Mouse (Mus musculus) stomach, embryonic 16.5 days (tissue): Measurements from ENCODE around the gene Hmcn1. TPM values are rescaled to one million over a fixed set of nuclear protein-coding genes. Genes with fewer than 3 reads are reported as not detected.

Experiments used
- ATAC-seq: fragments of 200-750 bp; cut with Nextera tagmentation; 2 replicates; pipeline ENCODE4 v1.8.0; 2017; ENCODE audit warnings: moderate number of reproducible peaks, moderate TSS enrichment; ENCODE audit not compliant: insufficient read depth, low FRiP score
- H3K27ac ChIP-seq: fragments of 300-500 bp; sonication (generic); 2 replicates; pipeline ENCODE4 v1.5.1; 2014; ENCODE audit warnings: low read length
- H3K27me3 ChIP-seq: fragments of 300-500 bp; sonication (generic); 2 replicates; pipeline ENCODE4 v1.6.1; 2014; ENCODE audit warnings: low read length, control low read depth, mixed read lengths; ENCODE audit not compliant: control insufficient read depth, insufficient read depth
- H3K36me3 ChIP-seq: fragments of 300-500 bp; sonication (generic); 2 replicates; pipeline ENCODE4 v1.6.1; 2014; ENCODE audit warnings: low read length; ENCODE audit not compliant: control insufficient read depth, insufficient read depth
- H3K4me1 ChIP-seq: fragments of 300-500 bp; sonication (generic); 2 replicates; pipeline ENCODE4 v1.6.1; 2014; ENCODE audit warnings: low read length, control low read depth, mixed read lengths; ENCODE audit not compliant: control insufficient read depth, insufficient read depth
- H3K4me2 ChIP-seq: fragments of 300-500 bp; sonication (generic); 2 replicates; pipeline ENCODE4 v1.6.1; 2014; ENCODE audit warnings: low read depth, low read length, mixed read lengths
- H3K4me3 ChIP-seq: fragments of 300-500 bp; sonication (generic); replicated peaks from 2 replicates; pipeline ENCODE4 v1.5.1; 2014; ENCODE audit warnings: mild to moderate bottlenecking, low read length
- H3K9ac ChIP-seq: fragments of 300-500 bp; sonication (generic); 2 replicates; pipeline ENCODE4 v1.6.1; 2014; ENCODE audit warnings: low read length
- H3K9me3 ChIP-seq: fragments of 300-500 bp; sonication (generic); replicated peaks from 2 replicates; pipeline ENCODE4 v1.6.1; 2016; ENCODE audit warnings: low read length, control low read depth; ENCODE audit not compliant: control insufficient read depth
- WGBS: fragments of 180-500 bp; shearing (Covaris S2); extraction: QIAGEN DNeasy Blood & Tissue Kit; methylation state at CpG from one replicate; pipeline ENCODE4 v1.1.7; 2014; 5-methylcytosine and 5-hydroxymethylcytosine counted together
- polyA plus RNA-seq: library from polyadenylated mRNA; unstranded; fragments of >200 nt; fragmentation: Nextera tagmentation; extraction: Ambion mirVana; gene quantifications from 2 replicates; pipeline ENCODE4 v1.2.1, GENCODE M21; 2015

Hmcn1 gene
- polyA plus RNA-seq, 1 experiment from 2014 or later = 13.6 TPM

- no peaks in the 10 kb centered on the region for H3K27me3 ChIP-seq
- WGBS = 39% methylated on average over 6 of the region's 6 CpGs
- no peak for ATAC-seq
Observed at GRCm38 (mm10) chr1:150920276-150920675, 73.0 kb downstream of the Hmcn1 start.

GRCm38 (mm10) chr1:150914936-150915335 is 78.3 kb downstream of the Hmcn1 start:
- Histone ChIP-seq H3K27me3 (no peaks in the 10 kb centered on the region), H3K27ac (no peak overlapping the region), H3K4me2 (no peak overlapping the region), H3K4me1 (peaks cover 7% of the 10 kb centered on the region), H3K9me3 (no peaks in the 10 kb centered on the region), H3K4me3 (no peak overlapping the region), H3K36me3 (no peaks in the 10 kb centered on the region), H3K9ac (no peak overlapping the region)
- WGBS = 57% methylated on average over 2 of the region's 2 CpGs
- ATAC-seq = no peak

More at GRCm38 (mm10) chr1:150920276-150920675, 73.0 kb downstream of the Hmcn1 start:
- no peaks in the 10 kb centered on the region; the same call in 1 of the 2 replicates for H3K4me1 ChIP-seq
- no peak overlapping the region for H3K4me3 ChIP-seq
- H3K4me2 ChIP-seq = no peak overlapping the region
- H3K36me3 ChIP-seq = no peaks in the 10 kb centered on the region
- no peaks in the 10 kb centered on the region for H3K9me3 ChIP-seq
- H3K27ac ChIP-seq = no peak overlapping the region
- no peak overlapping the region for H3K9ac ChIP-seq

GRCm38 (mm10) chr1:150913586-150914136 is 79.6 kb downstream of the Hmcn1 start:
- WGBS = 73% methylated on average over 5 of the region's 5 CpGs

DNA sequence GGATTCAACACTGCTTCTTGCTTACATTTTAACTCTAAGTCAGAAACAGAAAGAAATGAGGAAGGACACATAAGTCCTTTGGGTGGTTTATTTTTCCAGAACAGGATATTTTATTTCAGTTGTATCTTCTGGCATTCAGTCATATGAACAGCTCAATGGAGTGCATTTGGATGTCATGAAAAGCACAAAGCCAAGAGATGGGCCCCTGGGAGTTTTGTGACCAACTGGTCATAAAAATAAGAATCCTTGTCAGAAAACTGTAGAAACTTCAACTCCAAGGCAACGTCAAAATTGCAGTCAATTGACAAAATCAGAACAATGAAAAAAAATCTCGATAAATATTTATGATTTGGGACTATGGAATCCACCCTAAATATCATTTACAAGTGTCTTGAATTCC is 83.6 kb downstream of the Hmcn1 start:
- Histone ChIP-seq H3K36me3 (no peaks in the 10 kb centered on the region), H3K4me3 (no peak overlapping the region), H3K9me3 (no peaks in the 10 kb centered on the region), H3K27me3 (no peaks in the 10 kb centered on the region), H3K27ac (no peak overlapping the region), H3K4me2 (no peak overlapping the region), H3K9ac (no peak overlapping the region), H3K4me1 (peaks cover under 1% of the 10 kb centered on the region; the same call in 1 of the 2 replicates)
- 76% methylated on average over 2 of the region's 2 CpGs for WGBS
- ATAC-seq = no peak

More at GRCm38 (mm10) chr1:150913586-150914136, 79.6 kb downstream of the Hmcn1 start:
- Histone ChIP-seq H3K36me3 (no peaks in the 10 kb centered on the region), H3K27ac (no peak overlapping the region), H3K9me3 (no peaks in the 10 kb centered on the region), H3K4me3 (no peak overlapping the region), H3K9ac (no peak overlapping the region), H3K4me2 (no peak overlapping the region), H3K4me1 (peaks cover 7% of the 10 kb centered on the region), H3K27me3 (no peaks in the 10 kb centered on the region)
- ATAC-seq = no peak

DNA sequence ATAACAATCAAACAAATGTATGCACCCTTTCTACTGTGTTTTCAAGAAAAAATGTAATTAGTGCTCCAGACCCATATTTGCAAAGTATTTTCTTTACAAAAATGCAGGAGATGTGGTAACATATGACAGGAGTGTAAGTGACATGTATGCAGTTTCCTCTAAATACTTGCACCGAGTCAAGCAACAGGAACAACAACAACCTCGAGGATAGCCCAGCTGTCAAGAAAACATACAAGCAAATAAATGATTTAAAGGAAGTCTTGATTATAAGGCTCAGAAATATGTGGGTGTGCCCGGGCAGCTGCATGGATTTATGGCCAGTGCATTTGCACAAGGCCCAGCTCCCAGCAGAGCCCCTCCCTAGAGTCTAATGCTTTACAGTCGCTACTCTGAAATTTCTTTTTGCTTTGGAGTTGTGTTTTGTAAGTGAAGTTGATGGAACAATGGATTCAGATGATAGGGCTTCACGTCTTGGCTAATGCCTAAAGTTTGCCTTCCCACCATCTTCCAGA is 99.5 kb downstream of the Hmcn1 start:
- H3K27ac ChIP-seq = no peak overlapping the region
- no peak overlapping the region for H3K4me3 ChIP-seq
- H3K4me1 ChIP-seq = 0 out of 2 replicates have a peak, but pooled peaks cover 3% of the 10 kb centered on the region
- no peak for ATAC-seq
- WGBS = 51% methylated on average over 5 of the region's 5 CpGs
- H3K9ac ChIP-seq = no peak overlapping the region
- no peaks in the 10 kb centered on the region for H3K36me3 ChIP-seq
- H3K27me3 ChIP-seq = no peaks in the 10 kb centered on the region
- H3K9me3 ChIP-seq = no peaks in the 10 kb centered on the region
- H3K4me2 ChIP-seq = no peak overlapping the region

DNA sequence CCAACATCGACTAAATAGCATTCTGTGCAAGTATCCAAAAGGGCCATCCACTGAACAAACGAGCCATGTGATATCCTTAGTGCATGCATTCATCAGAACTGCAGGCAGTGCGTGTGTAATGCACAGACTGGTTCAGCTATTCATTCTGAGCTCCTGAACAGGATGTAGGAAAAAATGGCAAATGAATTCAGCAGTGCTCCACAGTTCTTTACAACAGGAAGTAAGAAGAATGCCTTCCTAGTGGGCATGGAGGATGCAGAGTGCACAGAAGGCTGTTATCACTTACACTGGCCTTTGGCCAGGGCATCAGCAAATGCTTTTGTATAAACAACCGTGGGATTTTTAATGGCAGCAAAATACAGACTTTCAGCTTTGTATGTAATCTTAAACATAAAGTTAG is 103.2 kb downstream of the Hmcn1 start:
- no peak overlapping the region for H3K4me3 ChIP-seq
- H3K27me3 ChIP-seq = no peaks in the 10 kb centered on the region
- no peaks in the 10 kb centered on the region for H3K4me1 ChIP-seq
- no peaks in the 10 kb centered on the region for H3K36me3 ChIP-seq
- no peaks in the 10 kb centered on the region for H3K9me3 ChIP-seq
- H3K27ac ChIP-seq = no peak overlapping the region
- 62% methylated on average over 4 of the region's 4 CpGs for WGBS
- H3K4me2 ChIP-seq = no peak overlapping the region
- no peak for ATAC-seq
- no peak overlapping the region for H3K9ac ChIP-seq

GRCm38 (mm10) chr1:150886267-150886666 is 107.0 kb downstream of the Hmcn1 start:
- Histone ChIP-seq H3K9ac (no peak overlapping the region), H3K4me3 (no peak overlapping the region)
- WGBS = 50% methylated on average over 1 of the region's 1 CpGs

DNA sequence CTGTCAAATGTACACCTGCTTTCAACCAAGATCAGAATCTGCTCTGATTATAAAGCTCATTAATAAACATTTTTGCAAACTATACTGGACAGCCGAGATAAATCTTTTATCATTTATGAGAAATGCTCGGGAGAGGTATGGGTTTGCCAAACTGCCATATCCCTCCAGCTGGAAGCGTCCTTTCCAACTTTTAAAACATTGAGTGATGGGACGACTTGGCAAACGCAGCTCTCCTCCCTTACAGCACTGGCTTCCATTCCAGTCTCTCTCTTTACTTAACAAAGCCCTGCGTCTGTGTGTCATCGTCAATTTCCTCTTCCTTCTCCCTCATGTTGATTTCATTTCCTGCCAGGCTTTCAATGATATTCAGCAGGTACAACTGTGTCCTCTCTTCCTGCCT is 114.8 kb downstream of the Hmcn1 start:
- 0 out of 2 replicates have a peak, but pooled peaks have one; percentile 29 for ATAC-seq
- H3K4me3 ChIP-seq = no peak overlapping the region
- peak overlapping the region; percentile 24; the same call in 1 of the 2 replicates for H3K4me2 ChIP-seq
- H3K9ac ChIP-seq = no peak overlapping the region
- peaks cover 18% of the 10 kb centered on the region for H3K4me1 ChIP-seq
- 22% methylated on average over 7 of the region's 7 CpGs for WGBS
- peak overlapping the region; percentile 67 for H3K27ac ChIP-seq
- H3K36me3 ChIP-seq = no peaks in the 10 kb centered on the region
- H3K27me3 ChIP-seq = no peaks in the 10 kb centered on the region
- H3K9me3 ChIP-seq = no peaks in the 10 kb centered on the region

More at GRCm38 (mm10) chr1:150886267-150886666, 107.0 kb downstream of the Hmcn1 start:
- no peaks in the 10 kb centered on the region for H3K9me3 ChIP-seq
- ATAC-seq = no peak
- no peaks in the 10 kb centered on the region for H3K4me1 ChIP-seq
- no peaks in the 10 kb centered on the region for H3K36me3 ChIP-seq
- no peaks in the 10 kb centered on the region for H3K27me3 ChIP-seq
- H3K27ac ChIP-seq = no peak overlapping the region
- H3K4me2 ChIP-seq = no peak overlapping the region

DNA sequence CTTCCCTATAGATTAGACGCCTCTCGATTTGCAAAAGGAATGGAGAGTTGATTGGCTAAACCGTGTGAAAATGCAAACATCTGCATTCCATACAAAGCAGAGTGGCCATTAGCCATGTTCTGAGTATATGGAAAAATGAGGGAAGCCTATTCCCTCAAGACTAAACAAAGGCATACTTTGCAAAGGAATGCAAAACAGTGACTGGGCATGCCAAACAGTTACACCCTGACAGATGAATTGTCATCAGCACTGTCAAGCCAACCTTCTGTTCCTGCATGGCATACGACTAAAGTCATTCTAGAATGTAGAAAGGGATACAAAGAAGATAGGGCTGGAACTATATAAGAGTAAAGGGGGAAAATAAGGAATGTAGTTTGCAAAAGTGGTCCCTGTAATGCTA is 115.3 kb downstream of the Hmcn1 start:
- peak; percentile 37; the same call in 1 of the 2 replicates for ATAC-seq
- H3K4me3 ChIP-seq = no peak overlapping the region
- H3K4me1 ChIP-seq = peaks cover 23% of the 10 kb centered on the region
- H3K36me3 ChIP-seq = no peaks in the 10 kb centered on the region
- no peak overlapping the region for H3K9ac ChIP-seq
- no peaks in the 10 kb centered on the region for H3K27me3 ChIP-seq
- 25% methylated on average over 4 of the region's 4 CpGs for WGBS
- no peaks in the 10 kb centered on the region for H3K9me3 ChIP-seq
- H3K27ac ChIP-seq = peak overlapping the region; percentile 67
- H3K4me2 ChIP-seq = peak overlapping the region; percentile 24; the same call in 1 of the 2 replicates
